Mouse (Mus musculus): Measurements from ENCODE around the gene Dgki. TPM values are rescaled to one million over a fixed set of nuclear protein-coding genes. Genes with fewer than 3 reads are reported as not detected.
A peak's percentile ranks its signal among the peaks of the same experiment; 100 is the strongest.

Dgki gene
- polyA plus RNA-seq, 1 experiment from 2014 or later, result 7.6 TPM

- 37% methylated on average over 12 of the region's 12 CpGs for WGBS
- peaks cover 9% of the 10 kb centered on the region for H3K4me1 ChIP-seq (ENCODE audit: control insufficient read depth, insufficient read depth, low read length)
- H3K9me3 ChIP-seq (replicated peaks; ENCODE audit: control insufficient read depth, low read length, poor library complexity, severe bottlenecking), result no peaks in the 10 kb centered on the region
- H3K4me2 ChIP-seq (ENCODE audit: low read length), result peak overlapping the region; percentile 25; the same call in 1 of the 2 replicates
- H3K4me3 ChIP-seq (ENCODE audit: low read depth, low read length), result no peak overlapping the region
- no peaks in the 10 kb centered on the region for H3K36me3 ChIP-seq (ENCODE audit: control insufficient read depth, insufficient read depth, low read length)
- no peak overlapping the region for H3K9ac ChIP-seq (ENCODE audit: low read depth, low read length)
- H3K27ac ChIP-seq (ENCODE audit: low read length), result peak overlapping the region; percentile 74
- ATAC-seq, result peak; percentile 90
- no peaks in the 10 kb centered on the region for H3K27me3 ChIP-seq (ENCODE audit: control insufficient read depth, insufficient read depth, low read depth, low read length)
These were observed 128.7 kb downstream of the Dgki start for GRCm38 (mm10) chr6:37171149-37171832.

- ATAC-seq, result peak; percentile 72
- H3K36me3 ChIP-seq (ENCODE audit: control insufficient read depth, insufficient read depth, low read length), result no peaks in the 10 kb centered on the region
- no peak overlapping the region for H3K9ac ChIP-seq (ENCODE audit: low read depth, low read length)
- peaks cover 8% of the 10 kb centered on the region; the same call in 1 of the 2 replicates for H3K4me1 ChIP-seq (ENCODE audit: control insufficient read depth, insufficient read depth, low read length)
- H3K4me3 ChIP-seq (ENCODE audit: low read depth, low read length), result no peak overlapping the region
- H3K27ac ChIP-seq (ENCODE audit: low read length), result no peak overlapping the region; the same call in 1 of the 2 replicates
- no peaks in the 10 kb centered on the region for H3K27me3 ChIP-seq (ENCODE audit: control insufficient read depth, insufficient read depth, low read depth, low read length)
- H3K9me3 ChIP-seq (replicated peaks; ENCODE audit: control insufficient read depth, low read length, poor library complexity, severe bottlenecking), result no peaks in the 10 kb centered on the region
- 36% methylated on average over 3 of the region's 3 CpGs for WGBS
- H3K4me2 ChIP-seq (ENCODE audit: low read length), result no peak overlapping the region
These were observed 141.1 kb downstream of the Dgki start for GRCm38 (mm10) chr6:37158880-37159279.

DNA sequence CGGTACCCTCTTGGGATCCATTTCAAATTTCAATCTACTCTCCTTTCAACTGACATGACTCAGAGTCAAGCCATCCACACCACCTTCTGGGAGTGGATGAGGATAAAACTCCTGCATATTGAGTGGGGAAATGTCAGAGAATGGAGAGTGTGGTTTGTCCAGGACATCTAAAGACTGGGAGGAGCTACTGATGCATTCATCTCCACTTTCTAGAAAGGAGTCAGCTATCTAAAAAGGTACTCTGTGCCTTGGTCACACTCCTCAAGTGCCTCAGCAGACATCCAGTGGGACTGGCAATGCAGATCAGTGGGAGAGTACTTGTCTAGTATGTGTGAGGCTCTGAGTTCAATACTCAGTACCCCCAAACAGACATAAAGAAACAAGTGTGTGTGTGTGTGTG lies 145.9 kb downstream of the Dgki start:
- Histone ChIP-seq H3K27me3 (ENCODE audit: control insufficient read depth, insufficient read depth, low read depth, low read length) (no peaks in the 10 kb centered on the region), H3K9me3 (replicated peaks; ENCODE audit: control insufficient read depth, low read length, poor library complexity, severe bottlenecking) (no peaks in the 10 kb centered on the region), H3K4me2 (ENCODE audit: low read length) (no peak overlapping the region), H3K9ac (ENCODE audit: low read depth, low read length) (no peak overlapping the region), H3K4me3 (ENCODE audit: low read depth, low read length) (no peak overlapping the region), H3K36me3 (ENCODE audit: control insufficient read depth, insufficient read depth, low read length) (no peaks in the 10 kb centered on the region), H3K4me1 (ENCODE audit: control insufficient read depth, insufficient read depth, low read length) (peaks cover 6% of the 10 kb centered on the region; the same call in 1 of the 2 replicates), H3K27ac (ENCODE audit: low read length) (no peak overlapping the region)
- ATAC-seq, result no peak
- WGBS, result 90% methylated on average over 1 of the region's 1 CpGs

GRCm38 (mm10) chr6:37150483-37150882 lies 149.5 kb downstream of the Dgki start:
- 89% methylated on average over 2 of the region's 2 CpGs for WGBS
- ATAC-seq, result no peak
- no peak overlapping the region for H3K4me3 ChIP-seq (ENCODE audit: low read depth, low read length)

DNA sequence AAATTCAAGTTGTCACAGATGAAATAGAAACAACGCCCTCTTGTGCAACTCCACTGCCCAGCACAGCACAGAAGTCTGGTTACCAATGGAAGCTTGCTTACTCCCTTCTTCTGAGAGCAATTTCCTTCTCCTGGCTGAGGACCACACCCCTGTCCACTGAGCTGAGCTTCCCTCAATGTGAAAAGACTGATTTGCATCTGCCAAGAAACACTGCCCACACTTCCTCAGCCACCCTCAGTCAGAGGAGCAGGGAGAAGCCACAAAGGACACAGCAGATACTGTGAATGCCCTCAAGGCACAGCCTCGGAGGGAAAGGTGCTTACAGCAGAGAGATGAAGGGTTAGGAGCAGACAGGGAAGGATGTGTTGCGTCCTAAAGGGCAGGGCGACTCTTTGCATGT lies 149.9 kb downstream of the Dgki start:
- H3K36me3 ChIP-seq (ENCODE audit: control insufficient read depth, insufficient read depth, low read length), result no peaks in the 10 kb centered on the region
- H3K4me3 ChIP-seq (ENCODE audit: low read depth, low read length), result no peak overlapping the region
- H3K27ac ChIP-seq (ENCODE audit: low read length), result no peak overlapping the region
- no peak overlapping the region for H3K4me2 ChIP-seq (ENCODE audit: low read length)
- no peaks in the 10 kb centered on the region for H3K9me3 ChIP-seq (replicated peaks; ENCODE audit: control insufficient read depth, low read length, poor library complexity, severe bottlenecking)
- WGBS, result 85% methylated on average over 4 of the region's 4 CpGs
- no peaks in the 10 kb centered on the region for H3K4me1 ChIP-seq (ENCODE audit: control insufficient read depth, insufficient read depth, low read length)
- no peak for ATAC-seq
- H3K27me3 ChIP-seq (ENCODE audit: control insufficient read depth, insufficient read depth, low read depth, low read length), result no peaks in the 10 kb centered on the region
- H3K9ac ChIP-seq (ENCODE audit: low read depth, low read length), result no peak overlapping the region

More at GRCm38 (mm10) chr6:37150483-37150882, 149.5 kb downstream of the Dgki start:
- no peaks in the 10 kb centered on the region for H3K27me3 ChIP-seq (ENCODE audit: control insufficient read depth, insufficient read depth, low read depth, low read length)
- H3K4me2 ChIP-seq (ENCODE audit: low read length), result no peak overlapping the region
- H3K9me3 ChIP-seq (replicated peaks; ENCODE audit: control insufficient read depth, low read length, poor library complexity, severe bottlenecking), result no peaks in the 10 kb centered on the region
- H3K27ac ChIP-seq (ENCODE audit: low read length), result no peak overlapping the region
- H3K4me1 ChIP-seq (ENCODE audit: control insufficient read depth, insufficient read depth, low read length), result no peaks in the 10 kb centered on the region
- H3K36me3 ChIP-seq (ENCODE audit: control insufficient read depth, insufficient read depth, low read length), result no peaks in the 10 kb centered on the region
- H3K9ac ChIP-seq (ENCODE audit: low read depth, low read length), result no peak overlapping the region

DNA sequence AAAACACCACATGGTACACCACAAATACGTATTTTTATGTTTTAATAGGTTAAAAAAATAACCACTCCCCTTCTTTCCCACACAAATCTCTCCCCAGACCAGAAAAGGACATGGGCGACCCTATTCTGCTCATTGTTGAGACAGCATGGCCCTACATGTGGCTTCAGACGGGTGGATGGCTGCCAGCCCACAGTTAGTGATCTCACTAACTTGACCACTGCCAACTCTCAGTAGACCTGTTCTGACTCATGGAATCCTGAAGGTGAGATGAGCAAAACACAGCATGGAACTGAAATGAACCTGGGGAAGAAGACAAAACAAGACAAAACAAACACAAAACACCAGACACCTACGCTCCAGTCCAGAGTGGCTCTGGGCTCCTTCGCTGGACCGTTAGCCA lies 150.8 kb downstream of the Dgki start:
- no peak overlapping the region for H3K4me2 ChIP-seq (ENCODE audit: low read length)
- H3K4me3 ChIP-seq (ENCODE audit: low read depth, low read length), result no peak overlapping the region
- no peak for ATAC-seq
- WGBS, result 87% methylated on average over 6 of the region's 6 CpGs
- no peaks in the 10 kb centered on the region for H3K27me3 ChIP-seq (ENCODE audit: control insufficient read depth, insufficient read depth, low read depth, low read length)
- H3K36me3 ChIP-seq (ENCODE audit: control insufficient read depth, insufficient read depth, low read length), result no peaks in the 10 kb centered on the region
- H3K27ac ChIP-seq (ENCODE audit: low read length), result no peak overlapping the region
- H3K9ac ChIP-seq (ENCODE audit: low read depth, low read length), result no peak overlapping the region
- H3K9me3 ChIP-seq (replicated peaks; ENCODE audit: control insufficient read depth, low read length, poor library complexity, severe bottlenecking), result no peaks in the 10 kb centered on the region
- H3K4me1 ChIP-seq (ENCODE audit: control insufficient read depth, insufficient read depth, low read length), result no peaks in the 10 kb centered on the region

GRCm38 (mm10) chr6:37147431-37148022 lies 152.5 kb downstream of the Dgki start:
- Histone ChIP-seq H3K9ac (ENCODE audit: low read depth, low read length) (no peak overlapping the region), H3K4me2 (ENCODE audit: low read length) (no peak overlapping the region)
- WGBS, result 97% methylated on average over 4 of the region's 4 CpGs

GRCm38 (mm10) chr6:37143867-37144163 lies 156.2 kb downstream of the Dgki start:
- no peak overlapping the region for H3K4me2 ChIP-seq (ENCODE audit: low read length)
- H3K4me3 ChIP-seq (ENCODE audit: low read depth, low read length), result no peak overlapping the region
- no peaks in the 10 kb centered on the region for H3K36me3 ChIP-seq (ENCODE audit: control insufficient read depth, insufficient read depth, low read length)
- no peaks in the 10 kb centered on the region for H3K27me3 ChIP-seq (ENCODE audit: control insufficient read depth, insufficient read depth, low read depth, low read length)
- H3K27ac ChIP-seq (ENCODE audit: low read length), result no peak overlapping the region
- H3K9ac ChIP-seq (ENCODE audit: low read depth, low read length), result no peak overlapping the region
- H3K4me1 ChIP-seq (ENCODE audit: control insufficient read depth, insufficient read depth, low read length), result peaks cover 3% of the 10 kb centered on the region; the same call in 1 of the 2 replicates
- 87% methylated on average over 4 of the region's 4 CpGs for WGBS
- ATAC-seq, result 0 out of 2 replicates have a peak, but pooled peaks have one; percentile 53
- H3K9me3 ChIP-seq (replicated peaks; ENCODE audit: control insufficient read depth, low read length, poor library complexity, severe bottlenecking), result no peaks in the 10 kb centered on the region

More at GRCm38 (mm10) chr6:37147431-37148022, 152.5 kb downstream of the Dgki start:
- no peak overlapping the region for H3K27ac ChIP-seq (ENCODE audit: low read length)
- H3K4me1 ChIP-seq (ENCODE audit: control insufficient read depth, insufficient read depth, low read length), result peaks cover 3% of the 10 kb centered on the region; the same call in 1 of the 2 replicates
- H3K27me3 ChIP-seq (ENCODE audit: control insufficient read depth, insufficient read depth, low read depth, low read length), result no peaks in the 10 kb centered on the region
- no peak for ATAC-seq
- H3K36me3 ChIP-seq (ENCODE audit: control insufficient read depth, insufficient read depth, low read length), result no peaks in the 10 kb centered on the region
- no peak overlapping the region for H3K4me3 ChIP-seq (ENCODE audit: low read depth, low read length)
- no peaks in the 10 kb centered on the region for H3K9me3 ChIP-seq (replicated peaks; ENCODE audit: control insufficient read depth, low read length, poor library complexity, severe bottlenecking)
